Mouse (Mus musculus): ENCODE measurements around the gene Olfr114.

Gene Olfr114

DNA sequence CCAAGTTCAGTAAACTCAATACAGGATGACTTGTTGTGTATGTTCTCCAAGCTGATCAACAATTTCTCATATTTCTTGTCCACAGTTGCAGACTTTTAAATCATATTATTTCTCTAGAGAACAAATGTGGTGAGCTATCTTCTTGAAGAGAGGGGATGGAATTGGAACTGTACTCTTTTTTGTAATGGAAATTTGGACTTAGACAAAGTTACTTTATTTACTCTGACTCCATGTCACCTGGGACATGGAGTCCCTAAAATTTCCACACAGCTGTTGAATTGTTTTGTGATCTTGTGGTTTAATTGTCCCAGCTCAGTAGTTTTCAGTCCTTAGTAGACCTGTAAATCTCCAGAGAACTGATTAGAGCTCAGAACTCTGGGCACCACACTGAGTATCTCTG, at the start of gene Olfr114:
Olfr114 (minus strand) TSS at position 101 of the 400 bp plus-strand sequence.
- no peak for DNase-seq

DNA sequence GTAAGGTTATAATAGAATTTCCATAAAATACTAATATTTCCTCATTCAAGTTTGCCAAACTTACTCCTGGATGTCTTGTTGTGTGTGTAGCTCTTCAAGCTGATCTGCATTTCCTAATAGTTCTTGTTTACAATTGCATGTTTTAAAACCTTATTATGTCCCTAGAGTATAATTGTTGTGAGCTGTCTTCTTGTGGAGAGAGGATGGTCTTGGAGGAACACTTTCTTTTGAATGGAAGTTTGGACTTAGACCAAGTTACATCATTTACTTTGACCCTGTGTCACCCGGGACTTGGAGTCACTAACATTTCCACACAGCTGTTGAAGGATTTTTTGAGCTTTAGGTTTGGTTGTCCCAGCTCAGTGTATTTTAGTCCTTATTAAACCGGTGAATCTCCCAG, 34.5 kb upstream of the Olfr114 start, which contains the start of the genes Olfr115 and Olfr116:
Olfr115 (minus strand) TSS at position 101 of the 400 bp plus-strand sequence.
Olfr116 (minus strand) TSS at position 191 of the 400 bp plus-strand sequence.
- no peak for DNase-seq

DNA sequence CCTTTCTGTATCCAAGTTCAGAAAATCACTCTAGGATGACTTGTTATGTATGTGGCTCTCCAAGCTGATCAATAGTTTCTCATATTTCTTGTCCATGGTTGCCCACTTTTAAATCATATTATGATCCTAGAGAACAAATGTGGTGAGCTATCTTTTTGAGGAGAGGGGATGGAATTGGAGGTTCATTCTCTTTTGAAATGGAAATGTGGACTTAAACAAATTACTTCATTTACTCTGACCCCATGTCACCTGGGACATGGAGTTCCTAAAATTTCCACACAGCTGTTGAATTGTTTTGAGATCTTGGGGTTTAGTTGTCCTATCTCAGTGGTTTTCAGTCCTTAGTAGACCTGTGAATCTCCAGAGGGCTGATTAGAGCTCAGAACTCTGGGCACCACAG, 15.0 kb downstream of the Olfr114 start, which contains the start of gene Olfr113:
Olfr113 (minus strand) TSS at position 101 of the 400 bp plus-strand sequence.
- DNase-seq = no peak

DNA sequence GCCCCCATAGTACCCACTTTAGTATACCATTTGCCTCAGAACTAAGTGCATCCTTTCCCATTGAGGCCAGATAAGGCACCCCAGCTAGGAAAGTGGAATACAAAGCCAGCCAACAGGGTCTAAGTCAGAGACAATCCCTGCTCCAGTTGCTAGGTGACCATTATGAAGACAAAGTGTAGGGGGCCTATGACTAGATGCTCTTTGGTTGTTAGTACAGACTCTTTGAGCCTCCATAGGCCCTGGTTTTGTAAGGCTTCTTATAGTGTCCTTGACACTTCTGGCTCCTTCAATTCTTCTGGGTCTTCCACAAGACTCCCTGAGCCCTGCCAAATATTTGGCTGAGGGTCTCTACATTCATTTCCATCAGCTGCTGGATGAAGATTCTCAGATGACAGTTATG, 23.2 kb downstream of the Olfr114 start, which contains the start of gene Olfr112:
Olfr112 (minus strand) TSS at position 101 of the 400 bp plus-strand sequence.
- no peak for DNase-seq

- no peak for DNase-seq
Measured at GRCm38 (mm10) chr17:37558913-37559615, 33.5 kb downstream of the Olfr114 start.

- no peak for DNase-seq
Measured at GRCm38 (mm10) chr17:37543800-37544435, 48.6 kb downstream of the Olfr114 start.

DNA sequence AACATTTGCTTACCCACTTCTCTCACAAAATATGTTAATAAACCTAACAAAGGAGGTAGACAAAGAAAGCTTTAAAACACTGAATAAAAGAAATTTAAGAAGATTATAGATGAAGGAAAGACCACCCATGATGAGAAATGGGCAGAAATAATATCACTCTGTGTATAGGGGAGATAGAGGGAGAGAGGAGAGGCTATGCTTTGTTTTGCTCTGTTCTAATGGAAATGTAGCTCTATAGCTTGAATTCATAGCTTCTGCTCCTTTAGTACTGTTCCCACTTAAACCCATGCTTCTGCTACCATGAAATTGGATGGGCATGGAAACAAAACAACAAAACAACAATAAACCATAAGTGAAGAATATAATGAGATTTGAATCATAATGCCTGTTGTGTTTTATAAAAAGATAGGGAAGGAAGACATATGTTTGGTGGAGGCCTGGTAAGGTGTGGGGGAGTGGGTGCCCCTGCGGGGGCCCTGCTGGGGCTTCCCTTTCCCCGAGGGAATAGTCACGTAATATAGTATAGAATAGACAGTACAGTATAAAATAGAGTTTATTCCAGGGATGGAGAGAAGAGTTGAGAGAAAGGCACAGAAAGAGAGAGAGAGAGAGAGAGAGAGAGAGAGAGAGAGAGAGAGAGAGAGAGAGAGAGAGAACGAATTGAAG, 51.0 kb downstream of the Olfr114 start:
- DNase-seq = no peak
